Mouse (Mus musculus) adrenal gland, postnatal 4 days (tissue): ENCODE measurements around the gene Olfr1513. TPM values are rescaled to one million over a fixed set of nuclear protein-coding genes. Genes with fewer than 3 reads are reported as not detected.
"Not testable (repeated sequence)": the region's sequence is repeated elsewhere in the genome, so short reads cannot be mapped to it uniquely, and the experiment has no call there.

Source experiments
- DNase-seq, 2 experiments: peaks; one replicate each; pipeline ENCODE4 v3.0.0; 2021 to 2022; ENCODE audit warnings: low spot score in 2 of 2, mixed read lengths in 2 of 2
- long read RNA-seq, 2 experiments: library from polyadenylated mRNA; stranded (forward); transcript quantifications; one replicate each; pipeline ENCODE4 v2.0.0; 2021
- total RNA-seq, 2 experiments: library from RNA; stranded (reverse); gene quantifications; 2 replicates each; pipeline ENCODE4 v1.2.3; 2021

Olfr1513 gene
- not detected for total RNA-seq
- long read RNA-seq, experiment 1: 0 reads
- long read RNA-seq, experiment 2: 0 reads

DNA sequence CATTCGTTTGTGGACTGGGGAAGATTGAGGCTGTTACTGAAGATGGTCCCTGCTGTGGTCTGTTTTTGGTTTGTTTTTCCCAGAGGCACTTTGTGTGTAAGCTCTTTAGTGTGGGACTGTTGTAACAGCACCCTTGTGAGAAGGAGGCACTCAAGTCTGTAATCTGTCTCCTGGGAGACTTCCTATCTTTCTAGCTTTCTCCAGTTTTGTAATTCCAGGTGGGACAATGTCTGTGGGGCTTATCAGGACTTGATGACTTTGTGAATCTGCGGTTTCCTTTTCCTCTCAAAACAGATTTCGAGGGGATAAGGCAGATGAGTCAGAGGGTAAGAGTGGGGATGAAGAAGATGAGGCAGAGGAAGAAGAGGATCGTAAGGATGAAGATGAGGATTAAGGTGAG, at the start of gene Olfr1513:
Olfr1513 (minus strand) TSS at position 101 of the 400 bp plus-strand sequence.
- DNase-seq: no peak

GRCm38 (mm10) chr14:52397279-52397678, 41.1 kb upstream of the Olfr1513 start, which contains the start of gene Olfr1511:
Gene Olfr1511 (minus strand): TSS chr14:52397379.
- DNase-seq: no peak

GRCm38 (mm10) chr14:52390084-52390848, 34.1 kb upstream of the Olfr1513 start:
- not testable (repeated sequence) for DNase-seq

DNA sequence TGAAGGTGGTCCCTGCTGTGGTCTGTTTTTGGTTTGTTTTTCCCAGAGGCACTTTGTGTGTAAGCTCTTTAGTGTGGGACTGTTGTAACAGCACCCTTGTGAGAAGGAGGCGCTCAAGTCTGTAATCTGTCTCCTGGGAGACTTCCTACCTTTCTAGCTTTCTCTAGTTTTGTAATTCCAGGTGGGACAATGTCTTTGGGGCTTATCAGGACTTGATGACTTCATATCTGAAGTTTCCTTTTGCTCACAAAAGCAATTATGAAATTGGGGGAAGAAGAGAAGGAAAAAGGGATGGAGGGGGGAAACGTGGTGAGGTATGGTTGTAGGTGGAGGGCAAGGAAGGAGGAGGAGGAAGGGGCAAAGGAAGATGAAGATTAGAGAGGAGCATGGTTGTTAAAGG, 22.9 kb upstream of the Olfr1513 start, which contains the start of gene Olfr1512:
Olfr1512 (minus strand) TSS at position 101 of the 400 bp plus-strand sequence.
- no peak for DNase-seq

DNA sequence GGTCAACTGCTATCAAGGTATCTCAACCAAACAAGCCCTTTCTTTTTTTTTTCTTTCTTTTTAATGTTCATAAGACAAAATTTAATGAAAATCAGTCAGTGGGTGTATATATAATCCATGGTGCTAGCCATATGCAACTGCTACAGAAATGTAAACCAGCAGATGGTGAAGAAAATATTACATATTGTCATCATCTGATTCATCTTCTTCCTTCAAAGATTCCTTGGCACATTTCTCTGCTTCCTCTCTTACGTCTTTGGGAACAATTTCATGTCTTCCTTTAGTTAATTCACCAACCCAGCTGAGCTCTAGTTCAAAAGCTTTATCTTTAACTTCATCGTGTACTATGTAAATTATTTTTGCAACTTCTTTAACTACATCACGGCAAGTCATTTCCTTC, 12.5 kb upstream of the Olfr1513 start:
- DNase-seq: no peak

DNA sequence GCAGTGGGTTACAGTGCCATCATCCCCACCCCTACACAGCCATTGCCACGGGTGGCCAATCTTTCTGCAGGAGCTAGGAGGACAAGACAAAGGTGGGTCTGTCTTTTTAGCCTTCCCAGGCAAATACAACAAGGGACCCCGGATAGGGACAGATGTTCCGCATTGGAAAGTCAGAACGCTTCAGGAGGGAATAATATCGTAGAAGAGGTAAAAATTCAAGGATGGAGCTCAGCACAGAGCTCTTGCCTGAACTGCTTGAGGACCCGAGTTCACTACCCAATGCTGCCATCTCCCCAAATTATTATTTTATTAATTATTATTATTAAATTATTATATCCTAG, 16.7 kb downstream of the Olfr1513 start:
- no peak for DNase-seq

- no peak for DNase-seq
Measured at GRCm38 (mm10) chr14:52338751-52339511, 17.3 kb downstream of the Olfr1513 start.

GRCm38 (mm10) chr14:52332171-52332570, 24.0 kb downstream of the Olfr1513 start:
- no peak for DNase-seq

- DNase-seq: no peak
Measured at GRCm38 (mm10) chr14:52331069-52331750, 25.0 kb downstream of the Olfr1513 start.

GRCm38 (mm10) chr14:52327910-52328812, 28.0 kb downstream of the Olfr1513 start, which contains the start of gene Sall2:
Gene Sall2 (minus strand): TSS chr14:52328762.
- DNase-seq: no peak

- DNase-seq: no peak
Measured at GRCm38 (mm10) chr14:52327375-52327901, 28.8 kb downstream of the Olfr1513 start.

GRCm38 (mm10) chr14:52325890-52326289, 30.3 kb downstream of the Olfr1513 start:
- no peak for DNase-seq

DNA sequence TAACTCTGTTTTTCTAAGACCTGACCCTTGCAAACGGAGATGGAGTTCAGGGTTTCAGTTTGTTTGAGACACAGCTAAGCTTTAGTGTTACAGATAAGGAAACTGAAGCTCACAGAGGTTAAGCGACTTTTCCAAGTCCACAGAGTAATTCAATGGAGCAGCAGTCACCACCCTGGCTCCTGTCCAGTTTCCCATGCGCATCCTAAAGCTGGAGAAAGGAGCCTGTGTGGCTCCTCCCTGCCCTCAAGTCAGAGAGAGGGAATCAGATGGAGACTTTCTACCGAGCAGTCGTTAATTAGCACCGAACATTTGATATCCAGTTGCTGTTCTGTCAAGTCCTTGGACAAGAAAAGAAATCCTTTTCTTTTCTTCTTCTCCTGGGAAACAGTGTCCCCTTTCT, 36.8 kb downstream of the Olfr1513 start:
- DNase-seq: no peak

- DNase-seq: no peak
Measured at GRCm38 (mm10) chr14:52316441-52317225, 39.6 kb downstream of the Olfr1513 start.

DNA sequence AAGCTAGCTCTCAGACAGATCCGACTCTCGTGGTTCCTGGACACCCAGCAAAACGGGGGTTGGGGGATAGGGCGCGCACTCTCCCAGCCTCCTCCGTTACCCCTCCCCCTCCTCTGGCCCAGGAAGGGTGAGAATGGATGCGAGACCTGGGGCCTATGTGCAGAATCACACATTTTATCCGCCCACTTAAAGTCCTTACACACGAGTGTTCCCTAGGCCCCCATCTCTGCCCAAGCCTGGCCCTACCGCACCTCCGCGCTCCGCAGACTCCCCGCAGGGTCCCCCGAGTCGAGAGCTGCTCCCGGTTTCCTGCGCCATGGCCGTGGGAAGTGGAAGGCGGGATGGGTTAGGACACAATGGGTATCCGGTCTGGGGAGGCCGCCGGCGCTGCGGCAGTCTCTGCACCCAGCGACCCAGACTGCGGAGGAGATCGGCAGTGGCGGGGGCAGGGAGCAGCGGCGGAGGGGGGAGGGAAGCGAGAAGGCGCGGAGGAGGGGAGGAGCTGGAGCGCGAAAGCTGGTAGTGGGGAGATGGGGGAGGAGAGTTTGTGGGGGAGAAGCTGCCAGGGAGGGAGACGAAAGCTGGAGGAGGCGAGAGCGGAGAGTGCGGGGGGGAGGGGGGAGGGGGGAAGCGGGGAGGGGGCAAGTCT, 40.3 kb downstream of the Olfr1513 start:
- peak; percentile 27 to 31 for DNase-seq

DNA sequence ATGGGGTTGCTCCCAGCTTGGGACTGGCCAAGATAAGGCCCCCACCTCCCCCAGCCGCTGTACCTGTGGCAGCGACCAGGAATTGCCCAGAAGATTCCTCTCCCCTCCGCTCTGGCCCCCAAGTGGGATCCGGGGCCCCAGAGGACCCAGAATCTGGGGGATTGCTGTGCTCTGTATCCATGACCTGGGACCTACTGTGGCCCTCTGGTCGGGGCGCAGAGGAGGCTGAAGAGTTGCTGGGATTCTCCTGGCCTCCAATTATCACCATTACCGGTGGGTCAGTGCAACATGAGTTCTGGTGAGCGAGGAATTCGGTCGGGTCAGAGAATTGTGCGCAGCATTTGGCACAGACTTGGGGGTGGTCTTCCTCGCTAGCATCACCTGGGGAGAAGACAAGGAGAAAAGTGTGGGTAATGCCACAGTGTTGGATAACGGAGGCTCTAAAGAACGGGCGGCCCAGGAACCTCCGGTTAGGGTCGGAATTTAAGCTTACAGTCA, 40.9 kb downstream of the Olfr1513 start:
- DNase-seq: no peak

- no peak for DNase-seq
Measured at GRCm38 (mm10) chr14:52314808-52315150, 41.4 kb downstream of the Olfr1513 start.

GRCm38 (mm10) chr14:52313931-52314807, 42.0 kb downstream of the Olfr1513 start:
- no peak for DNase-seq
